Mouse (Mus musculus) ES-Bruce4 (cell line): ENCODE results near the gene Gm45015.

Experiments used
- CTCF ChIP-seq: IDR thresholded peaks from one replicate; pipeline ENCODE4 v1.8.1; 2011; ENCODE audit warnings: low read depth, low read length
- EP300 ChIP-seq: IDR thresholded peaks from 2 replicates; pipeline ENCODE4 v1.6.1; 2011; ENCODE audit warnings: low read depth, low read length; ENCODE audit not compliant: insufficient read depth
- POLR2A ChIP-seq: IDR thresholded peaks from one replicate; pipeline ENCODE4 v1.8.1; 2011; ENCODE audit warnings: low read length; ENCODE audit not compliant: insufficient read depth

DNA sequence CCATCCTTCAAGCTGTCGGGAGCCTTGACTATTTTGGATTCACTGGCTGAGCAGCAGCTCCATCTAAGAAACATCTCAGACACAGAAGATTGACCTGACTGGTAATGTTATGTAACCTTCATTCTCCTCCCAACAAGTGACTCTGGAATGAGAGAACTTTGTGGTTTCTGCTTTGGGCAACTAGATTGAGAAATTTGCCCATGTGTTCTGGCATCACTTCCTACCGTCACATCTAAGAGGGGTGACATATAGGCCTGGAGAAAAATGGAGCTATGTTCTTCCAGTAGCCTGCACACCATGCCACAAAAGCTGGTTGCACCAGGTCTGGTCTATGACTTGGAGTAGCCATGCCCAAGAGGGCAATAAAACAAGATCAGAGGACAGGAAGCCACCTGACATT, 19.5 kb upstream of the Gm45015 start:
- TF ChIP-seq CTCF (no peak), EP300 (no peak), POLR2A (no peak)
